Mouse (Mus musculus) ovary, postnatal 14 days (tissue): ENCODE measurements at regions not wholly inside any gene's neighbourhood (a gene's known extent, or its start where the extent isn't known, plus 50 kb on each side); places are given as distances from the start of the nearest gene placed in this dataset.
A peak's percentile ranks its signal among the peaks of the same experiment; 100 is the strongest.

Experiments
- DNase-seq: peaks from one replicate; pipeline ENCODE4 v3.0.0; 2022; ENCODE audit warnings: low spot score

DNA sequence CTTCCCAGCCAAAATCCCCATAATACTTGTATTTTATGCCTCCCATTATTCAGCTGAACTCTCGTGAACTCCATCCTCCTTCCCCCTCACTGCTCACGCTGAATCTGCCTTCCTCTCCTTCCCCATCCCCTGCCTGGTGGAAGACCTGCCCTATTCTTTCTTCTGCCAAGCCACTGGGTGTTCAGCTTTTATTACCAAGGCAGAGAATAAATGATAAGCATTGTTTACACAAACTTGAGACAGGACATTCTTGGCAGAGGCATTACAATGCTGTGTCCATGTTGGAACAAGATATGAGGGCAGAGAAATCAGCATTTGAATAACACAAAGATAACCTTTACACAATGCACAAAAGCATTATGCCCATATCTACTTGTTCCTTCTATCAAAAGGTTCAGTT, 80.2 kb downstream of the Dhrs2 start:
- no peak for DNase-seq

DNA sequence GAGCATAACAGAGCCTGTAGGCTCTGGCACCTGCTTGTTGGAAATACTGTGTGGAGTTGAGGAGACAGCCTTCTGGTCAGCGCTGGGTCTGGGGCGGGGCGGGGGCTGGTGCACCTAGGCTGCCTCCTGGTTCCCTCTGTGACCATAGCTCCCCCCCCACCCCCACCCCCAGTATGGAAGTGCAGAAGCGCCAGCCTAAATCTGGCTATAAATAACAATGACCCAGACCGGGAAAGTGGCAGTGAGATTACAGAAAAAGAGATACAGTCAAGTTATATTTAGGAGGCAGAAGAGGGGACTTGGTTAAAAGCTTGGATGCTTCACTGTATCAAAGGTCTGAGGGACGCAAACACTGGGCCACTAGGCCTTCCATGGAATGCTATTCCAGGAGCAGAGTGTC, 91.8 kb downstream of the Dhrs2 start:
- DNase-seq = no peak

DNA sequence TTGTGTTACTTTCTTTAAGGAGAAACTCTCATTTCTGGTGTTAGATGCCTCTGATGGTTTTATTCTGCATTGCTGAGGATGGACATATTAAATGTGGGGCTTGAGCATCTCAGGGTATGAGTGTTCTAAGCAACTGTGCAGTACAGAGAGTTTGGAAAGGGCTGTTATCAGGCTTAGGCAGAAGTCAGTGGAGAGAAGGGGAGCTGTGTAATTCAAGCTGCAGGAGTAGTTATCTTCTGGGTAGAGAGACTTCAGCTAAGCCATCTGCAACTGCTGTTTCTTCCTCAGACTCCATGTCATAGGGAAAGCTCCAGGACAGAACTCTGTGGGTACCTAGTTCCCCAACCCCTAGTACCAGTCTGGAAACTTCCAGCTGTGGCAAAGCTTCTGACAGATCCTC, 102.1 kb downstream of the Dhrs2 start:
- no peak for DNase-seq

DNA sequence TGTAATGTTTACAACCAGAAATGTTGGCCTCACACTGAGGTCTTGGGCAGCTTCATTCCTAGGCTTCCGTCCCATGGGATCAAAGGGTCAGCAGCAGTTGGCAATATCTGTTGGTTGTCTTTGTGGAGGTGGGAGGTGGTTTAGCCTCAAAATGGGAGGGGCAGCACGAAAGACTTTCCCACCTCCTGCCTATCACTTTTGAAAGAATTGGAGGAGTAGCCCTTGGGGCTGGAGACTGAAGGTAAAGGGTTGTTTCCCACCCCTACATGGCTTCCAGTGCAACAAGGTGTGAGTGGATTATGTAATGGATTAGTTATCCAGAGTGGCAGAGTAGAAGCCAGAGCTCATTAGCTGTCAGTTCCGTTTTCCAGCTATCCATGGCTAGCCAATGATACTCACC, 102.5 kb downstream of the Dhrs2 start:
- no peak for DNase-seq

DNA sequence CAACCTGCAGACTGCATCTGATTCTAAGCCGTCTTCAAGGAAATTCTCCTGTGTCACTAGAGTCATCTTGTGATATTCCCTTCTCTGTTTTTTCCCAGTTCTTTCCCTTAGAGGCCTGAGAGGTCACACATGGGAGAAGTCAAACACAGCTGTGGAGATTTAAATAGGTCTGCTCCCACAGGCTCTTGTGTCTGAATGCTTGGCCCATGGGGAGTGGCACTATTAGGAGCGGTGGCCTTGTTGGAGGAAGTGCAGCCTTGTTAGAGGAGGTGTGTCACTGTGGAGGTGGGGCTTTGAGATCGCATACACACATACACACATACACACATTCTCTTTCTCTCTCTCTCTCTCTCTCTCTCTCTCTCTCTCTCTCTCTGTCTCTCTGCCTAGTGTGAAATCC, 112.0 kb downstream of the Dhrs2 start:
- DNase-seq = no peak

DNA sequence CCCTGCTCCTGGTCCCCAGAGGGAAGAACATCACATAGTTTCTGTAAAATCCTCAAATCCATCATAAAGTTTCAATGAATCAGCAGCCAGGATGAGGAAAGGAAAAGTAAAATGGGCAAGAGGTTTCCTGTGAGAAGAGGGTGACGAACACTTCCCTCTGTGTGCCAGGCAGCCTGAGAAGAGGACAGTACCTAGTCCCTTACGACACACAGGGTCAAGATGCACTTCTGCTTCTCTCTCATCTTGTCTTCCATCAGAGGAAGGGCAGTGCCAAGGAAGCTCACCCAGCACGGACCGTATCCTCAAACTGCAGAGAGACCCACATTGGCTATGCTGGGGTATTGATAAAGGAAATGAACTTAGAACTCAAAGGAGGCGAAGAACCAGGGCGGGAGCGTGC, 112.5 kb downstream of the Dhrs2 start:
- DNase-seq = no peak

DNA sequence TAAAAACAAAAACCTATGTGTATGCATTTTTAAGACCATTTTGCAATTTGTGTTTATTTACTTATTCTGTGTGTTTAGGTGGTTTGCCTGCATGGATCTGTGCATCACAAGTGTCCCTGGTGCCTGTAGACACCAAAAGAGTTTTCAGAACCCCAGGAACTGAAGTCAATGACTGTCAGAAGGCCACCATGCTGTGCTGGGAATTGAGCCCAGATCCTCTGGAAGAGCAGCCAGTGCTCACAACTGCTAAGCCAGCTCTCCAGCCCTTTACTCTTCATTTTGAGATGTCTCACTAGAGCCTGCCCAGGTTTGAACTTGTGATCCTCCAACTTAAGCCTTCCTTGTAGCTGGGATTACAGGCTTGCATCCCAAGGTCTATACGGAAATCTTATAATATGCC, 113.8 kb downstream of the Dhrs2 start:
- DNase-seq = no peak

DNA sequence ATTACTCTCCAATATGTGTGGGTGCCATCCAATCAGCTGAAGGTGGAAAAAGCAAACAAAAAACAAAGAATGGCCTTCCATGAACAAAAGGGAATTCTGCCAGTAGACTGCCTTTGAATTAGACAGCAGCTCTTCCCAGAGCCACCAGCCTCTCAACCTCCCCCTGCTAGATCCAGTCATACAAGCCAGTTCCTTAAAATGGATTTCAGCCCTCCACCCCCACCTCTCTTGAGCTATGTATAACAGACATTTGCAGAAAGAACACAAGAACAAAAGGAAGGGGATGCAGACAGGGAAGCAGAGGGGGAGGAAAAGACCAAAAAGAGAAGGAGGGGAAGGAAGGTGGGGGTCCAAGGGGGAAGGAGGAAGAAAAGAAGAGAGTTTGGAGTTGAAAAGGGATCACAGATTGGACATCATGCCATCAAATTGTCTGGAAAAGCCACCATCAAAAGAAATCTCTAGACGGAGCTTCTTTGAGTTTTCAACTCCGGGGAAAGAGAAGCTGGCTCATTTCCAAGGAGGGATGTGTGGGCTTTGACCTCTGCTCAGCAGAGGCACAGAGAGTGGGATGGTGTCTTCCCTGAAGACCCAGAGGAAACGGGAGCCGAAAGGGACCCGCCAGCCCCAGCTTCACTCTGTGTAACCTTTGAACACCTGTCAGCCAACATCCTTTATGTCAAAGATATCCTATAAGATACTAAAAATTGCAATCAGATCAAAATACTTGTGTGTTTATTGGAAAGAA, 114.8 kb downstream of the Dhrs2 start:
- DNase-seq = no peak

DNA sequence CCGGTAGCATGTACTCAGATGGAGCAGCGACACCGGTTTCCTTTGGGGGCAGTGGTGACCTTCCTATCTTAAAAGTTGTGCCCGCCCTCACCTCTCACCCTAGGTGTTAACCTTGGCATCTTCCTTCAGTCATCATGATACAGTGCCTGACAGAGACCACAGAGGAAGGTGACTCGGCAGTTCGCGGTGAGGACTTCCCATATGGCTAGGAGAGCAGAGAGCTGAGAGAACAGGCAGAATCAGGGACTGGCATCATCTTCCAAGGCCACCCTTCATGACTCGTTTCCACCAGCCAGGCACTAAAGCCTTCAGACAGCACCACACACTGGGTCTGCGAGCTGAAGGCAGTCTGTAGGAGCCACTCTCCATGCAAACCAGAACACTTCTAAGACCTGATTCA, 116.2 kb downstream of the Dhrs2 start:
- DNase-seq = no peak

DNA sequence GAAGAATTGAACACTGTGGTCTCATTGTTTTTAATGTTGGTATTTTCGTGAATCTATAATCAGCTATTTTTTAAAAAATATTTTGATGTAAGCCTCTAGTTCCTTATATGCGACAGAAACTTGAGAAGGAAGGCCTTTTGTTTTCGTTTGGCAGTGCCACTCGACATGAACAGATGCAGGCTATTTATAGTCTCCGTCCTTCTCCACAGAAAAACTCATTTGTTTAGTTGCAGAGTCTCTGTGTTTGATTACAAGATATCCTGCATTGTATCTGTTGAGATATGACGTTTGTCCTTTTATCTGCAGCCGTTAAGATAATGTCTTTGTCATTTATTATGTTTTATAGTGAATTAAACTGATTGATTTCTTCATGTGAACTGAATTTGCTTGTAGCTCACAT, 116.7 kb downstream of the Dhrs2 start:
- no peak for DNase-seq

DNA sequence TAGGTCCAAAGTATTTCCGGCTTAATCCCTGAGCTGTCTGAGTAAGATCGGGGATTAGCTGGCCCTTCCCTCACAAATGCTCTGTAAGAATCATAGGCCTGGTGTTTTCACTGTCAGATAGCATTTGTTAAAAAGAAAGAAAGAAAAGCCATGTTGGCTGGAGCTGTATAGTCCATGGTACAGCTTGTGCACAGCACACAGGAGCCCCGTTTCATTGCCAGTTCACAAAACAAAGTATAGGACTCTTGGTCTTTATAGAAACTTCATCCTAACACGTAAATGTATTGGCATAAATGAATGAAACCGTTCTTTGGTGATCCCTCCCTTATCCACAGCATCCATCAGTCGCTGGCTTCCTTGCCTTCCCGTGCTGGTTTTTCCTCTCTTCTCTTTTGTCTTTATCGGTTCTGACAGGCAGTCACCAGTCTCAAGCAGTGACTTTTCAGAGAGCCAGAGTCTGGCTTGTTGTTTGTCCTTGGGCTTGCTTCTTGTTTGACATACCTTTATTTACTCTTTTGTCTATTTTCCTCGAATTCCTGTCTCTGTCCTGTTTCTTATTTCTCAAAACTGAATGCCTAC, 117.3 kb downstream of the Dhrs2 start:
- no peak for DNase-seq

DNA sequence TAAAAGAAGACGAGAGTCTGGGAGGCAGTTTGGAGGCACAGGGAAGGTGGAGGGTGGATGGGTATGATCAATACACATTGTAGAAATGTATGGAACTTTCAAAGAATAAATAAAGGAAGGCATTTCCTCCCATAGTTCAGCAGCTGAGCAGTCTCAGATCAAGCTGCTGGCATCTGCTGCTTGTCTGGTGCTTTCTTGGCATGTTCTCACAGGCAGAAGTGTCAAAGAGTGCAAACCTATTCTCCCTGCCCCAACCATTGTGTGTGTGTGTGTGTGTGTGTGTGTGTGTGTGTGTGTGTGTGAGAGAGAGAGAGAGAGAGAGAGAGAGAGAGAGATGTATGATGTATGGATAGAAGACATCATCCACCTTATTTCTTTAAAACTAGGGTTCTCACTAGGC, 121.5 kb downstream of the Dhrs2 start:
- no peak for DNase-seq

DNA sequence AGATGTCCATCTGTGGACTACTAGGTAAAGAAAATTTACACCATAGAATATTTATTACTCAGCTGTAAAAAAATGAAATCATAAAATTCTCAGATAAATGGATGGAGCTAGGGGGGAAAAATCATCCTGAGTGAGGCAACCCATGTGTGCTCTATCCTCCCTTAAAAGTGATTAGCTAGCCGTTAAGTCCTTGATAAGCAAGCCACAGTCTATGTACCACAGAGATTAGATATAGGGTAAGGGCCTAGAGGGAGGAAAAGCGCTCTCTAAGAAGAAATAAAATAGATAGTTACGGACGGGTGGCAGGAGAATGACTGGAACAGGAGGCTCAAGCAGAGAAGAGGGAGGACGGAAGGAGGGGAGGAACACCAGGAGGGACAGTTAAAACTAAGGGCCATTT, 122.1 kb downstream of the Dhrs2 start:
- DNase-seq = no peak

DNA sequence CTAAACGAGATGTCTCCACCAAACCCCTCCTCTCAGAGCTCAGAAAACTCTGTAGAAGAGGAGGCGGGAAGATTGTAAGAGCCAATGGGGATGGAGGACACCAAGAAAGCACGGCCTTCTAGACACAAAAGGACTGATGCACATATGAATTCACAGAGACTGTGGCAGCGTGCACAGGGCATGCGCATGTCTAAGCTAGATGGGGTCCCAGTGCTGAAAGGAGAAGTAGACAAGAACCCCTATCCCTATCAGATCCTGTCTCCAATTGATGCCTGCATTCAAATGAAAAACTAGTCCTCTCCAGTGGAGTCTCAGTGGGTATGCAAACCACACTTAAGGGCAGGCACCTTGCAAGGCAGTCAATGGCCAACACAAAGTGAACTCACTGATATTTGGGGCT, 123.3 kb downstream of the Dhrs2 start:
- no peak for DNase-seq

DNA sequence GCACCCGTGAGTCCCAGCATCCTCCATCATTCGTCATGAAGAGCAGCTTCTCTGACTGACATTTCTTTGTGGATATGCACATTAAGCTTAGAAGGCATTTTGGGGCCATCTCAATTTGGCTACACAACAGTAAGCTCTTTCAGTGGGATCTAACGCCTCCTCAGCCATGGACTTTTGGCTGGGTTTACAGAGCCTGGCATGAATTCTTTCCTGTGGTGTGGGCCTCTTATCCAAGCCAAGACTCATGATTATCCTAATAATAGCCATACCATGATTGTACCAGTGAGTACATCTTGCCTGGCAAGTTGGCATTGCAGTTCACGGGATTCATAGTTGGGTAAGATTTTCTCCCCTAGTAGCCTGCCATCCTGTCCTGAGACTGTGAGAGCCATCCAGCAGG, 126.3 kb downstream of the Dhrs2 start:
- DNase-seq = no peak

DNA sequence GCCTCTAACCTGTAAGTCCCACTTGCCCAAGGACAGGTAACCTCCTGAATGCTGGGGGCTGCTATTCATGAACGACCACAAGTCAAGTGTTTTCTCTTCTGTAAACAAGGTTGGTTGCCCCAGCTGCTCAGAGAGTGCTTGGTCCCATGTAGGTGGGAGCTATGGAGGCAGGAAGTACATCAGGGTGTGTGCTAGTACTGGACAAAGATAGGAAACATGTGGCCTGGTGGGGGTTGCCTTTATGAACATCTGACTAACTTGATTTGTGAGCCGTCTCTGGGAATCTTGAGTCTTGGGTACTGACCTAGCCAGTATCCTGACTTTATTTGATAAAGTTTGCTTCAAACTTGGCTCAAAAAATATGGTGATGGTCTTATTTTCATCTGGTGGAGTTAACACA, 121.3 kb upstream of the Dhrs4 start:
- no peak for DNase-seq

DNA sequence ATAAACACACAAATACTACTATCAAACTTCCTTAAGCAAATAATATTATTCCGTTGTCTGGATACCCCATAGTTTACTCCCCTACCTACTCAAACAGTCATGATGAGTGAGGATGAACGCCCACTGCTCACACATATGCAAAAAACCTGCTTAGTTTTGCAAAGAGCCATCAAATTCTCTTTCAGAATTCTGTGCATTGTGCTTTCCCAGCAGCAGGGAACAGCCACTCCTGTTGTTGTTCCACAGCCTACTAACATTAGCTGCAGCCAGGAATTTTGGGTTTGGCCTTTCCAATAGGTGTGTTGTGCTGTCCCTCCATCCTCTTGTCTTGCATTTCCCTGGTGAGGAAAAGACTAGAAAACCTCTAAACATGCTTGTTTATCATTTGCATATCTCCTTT, 120.1 kb upstream of the Dhrs4 start:
- DNase-seq = no peak

DNA sequence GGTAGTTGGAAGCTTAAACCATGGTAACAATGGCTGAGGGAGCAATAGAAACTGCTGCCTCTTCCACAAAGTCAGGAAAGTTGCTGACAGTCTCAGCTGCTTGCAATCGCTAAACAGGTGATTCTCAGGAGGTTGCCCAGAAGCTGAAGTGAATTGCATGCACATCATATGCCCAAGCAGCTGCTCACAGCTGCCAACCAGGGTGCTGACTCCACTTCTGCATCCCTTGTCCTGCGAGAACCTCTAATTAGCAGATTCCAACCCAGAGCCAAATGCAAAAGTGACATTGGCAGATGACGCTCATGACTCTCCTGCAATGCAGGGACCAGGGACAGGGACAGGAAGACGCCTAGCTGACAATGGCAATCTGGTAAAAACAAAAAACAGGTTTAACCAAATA, 116.2 kb upstream of the Dhrs4 start:
- DNase-seq = no peak

DNA sequence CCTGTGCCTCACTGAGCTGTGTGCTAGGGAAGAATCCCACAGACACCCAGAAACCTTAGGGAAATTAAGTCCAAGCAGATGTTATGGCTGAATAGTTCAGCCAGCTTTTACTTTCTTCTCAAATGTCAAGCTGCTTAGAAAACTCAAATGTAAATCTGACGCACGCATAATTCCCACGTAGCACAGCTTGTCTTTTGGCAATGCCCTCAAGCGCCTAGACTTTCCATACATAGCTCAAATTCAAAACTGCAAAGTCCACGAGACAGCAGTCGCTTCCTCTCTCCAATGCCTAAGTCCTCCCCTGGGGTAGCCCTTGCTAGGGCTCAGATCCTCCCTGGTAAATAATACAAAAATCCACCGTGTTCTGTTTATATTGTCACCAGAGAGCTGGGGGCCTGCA, 115.8 kb upstream of the Dhrs4 start:
- DNase-seq = no peak

DNA sequence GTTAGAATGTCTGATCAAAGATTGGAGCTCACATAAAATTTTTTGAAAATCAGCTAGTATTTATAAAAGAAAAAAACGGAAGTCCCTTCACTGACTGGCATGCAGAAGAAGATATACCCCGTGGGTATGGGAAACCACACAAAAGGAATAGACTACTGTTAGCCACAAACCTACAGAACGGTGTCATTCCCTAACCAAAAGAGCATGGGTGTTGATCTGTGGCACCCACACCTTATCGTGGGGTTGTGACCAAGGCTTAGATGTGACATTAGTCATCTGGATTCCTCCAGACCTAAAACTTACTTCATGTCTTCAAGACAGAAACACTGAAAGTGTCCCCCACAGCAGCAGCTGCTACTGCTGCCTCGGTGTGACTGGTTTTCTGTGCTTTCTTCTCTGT, 108.2 kb upstream of the Dhrs4 start:
- DNase-seq = no peak

DNA sequence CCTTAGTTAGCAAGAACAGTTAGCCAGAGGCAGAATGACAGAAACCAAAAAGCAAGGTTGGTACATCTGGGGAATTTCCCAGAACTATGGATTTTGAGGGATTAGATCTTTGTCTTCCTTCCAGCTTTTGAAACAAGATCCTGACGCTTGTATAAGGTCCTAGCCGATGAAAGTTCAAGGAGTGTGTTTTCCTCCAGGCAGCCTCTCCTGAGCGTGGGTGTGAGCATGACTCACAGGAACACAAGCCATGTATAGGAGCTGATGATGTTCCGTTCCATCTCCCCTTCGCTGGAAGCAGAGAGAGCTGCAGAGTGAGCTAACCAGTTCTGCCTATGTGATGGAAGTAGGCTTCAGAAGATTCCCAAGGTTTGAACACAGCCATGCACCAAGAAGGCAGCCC, 105.6 kb upstream of the Dhrs4 start:
- no peak for DNase-seq

DNA sequence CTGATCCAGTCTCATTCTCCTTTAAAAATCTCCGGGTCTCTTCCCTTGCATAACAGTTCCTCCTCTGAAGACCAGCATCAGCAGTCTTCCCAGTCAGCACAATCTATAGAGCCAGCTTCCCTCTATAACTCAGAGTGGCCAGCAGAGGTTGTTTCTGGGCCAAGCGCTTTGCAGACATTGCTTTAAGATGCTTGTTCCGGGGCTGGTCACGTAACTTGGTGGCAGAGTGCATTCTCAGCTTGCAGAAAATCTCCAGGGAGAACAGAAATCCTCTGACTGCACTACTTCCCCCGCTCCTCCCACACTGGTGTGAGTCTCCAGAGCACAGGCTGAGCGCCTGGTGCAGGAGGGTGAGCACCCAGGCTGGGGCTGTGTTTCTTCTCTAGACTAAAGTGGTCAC, 91.8 kb upstream of the Dhrs4 start:
- DNase-seq = peak; percentile 13

DNA sequence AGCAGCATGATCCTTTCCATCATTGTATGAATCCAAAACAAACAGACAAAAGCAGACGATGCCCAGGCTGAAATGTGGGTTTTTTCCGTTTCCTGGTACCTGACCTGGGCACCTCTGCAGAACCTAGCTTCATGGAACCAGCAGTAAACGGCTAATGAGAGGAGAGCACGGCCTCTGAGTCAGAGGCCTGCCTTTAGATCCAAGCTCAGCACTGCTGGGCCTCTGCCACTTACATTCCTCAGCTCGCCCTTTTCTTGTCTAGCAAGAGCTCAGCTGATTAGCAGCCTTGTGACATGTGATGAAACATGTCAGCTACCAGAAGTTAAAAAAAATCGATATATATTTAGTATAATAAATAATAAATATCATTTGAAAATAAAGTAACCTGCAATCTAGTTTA, 91.2 kb upstream of the Dhrs4 start:
- no peak for DNase-seq

DNA sequence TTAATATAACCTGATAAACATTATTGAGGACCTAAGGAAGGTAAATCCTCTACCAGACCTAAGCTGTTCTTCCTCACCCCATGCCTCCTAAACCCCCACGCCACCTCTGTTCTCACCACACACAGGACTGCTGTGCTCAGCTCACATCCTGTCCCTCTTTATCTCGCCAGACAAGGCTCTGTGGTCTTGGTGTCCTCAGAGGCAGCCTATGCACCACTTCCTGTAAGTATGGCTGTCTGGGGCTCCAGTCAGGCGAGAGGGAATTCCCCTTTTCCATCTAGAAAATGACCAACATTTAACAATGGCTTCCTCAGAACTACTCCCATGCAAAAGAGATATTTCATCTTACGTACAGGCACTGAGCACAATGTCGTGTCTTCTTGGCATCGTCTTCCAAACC, 86.2 kb upstream of the Dhrs4 start:
- no peak for DNase-seq
